ENCODE assay signal across 24 mouse cellular contexts in genomic region chr2:129613971-129614370, GRCm38 (mm10).
"Had no signal": no experiment of that assay in that cellular context is flagged by ENCODE, and none has a peak within 500 bp of the region (broad histone marks: within the 10 kb centered on the region; RNA-seq: fewer than 3 reads in every experiment).

No protein-coding gene starts in this region.

- H3K4me2 ChIP-seq: heart, embryonic 13.5 days; heart, embryonic 15.5 days; hindbrain, embryonic 13.5 days; hindbrain, embryonic 15.5 days; kidney, embryonic 15.5 days; limb, embryonic 12.5 days had no signal

- H3K4me3 ChIP-seq: heart, embryonic 10.5 days; heart, embryonic 13.5 days; heart, embryonic 15.5 days; hindbrain, embryonic 13.5 days; hindbrain, embryonic 15.5 days; kidney, embryonic 15.5 days; left cerebral cortex, adult 2 months; limb, embryonic 10.5 days; limb, embryonic 12.5 days had no signal

- H3K27ac ChIP-seq: heart, embryonic 10.5 days; heart, embryonic 13.5 days; heart, embryonic 15.5 days; hindbrain, embryonic 13.5 days; hindbrain, embryonic 15.5 days; hindbrain, postnatal 0 days; kidney, embryonic 15.5 days; kidney, postnatal 0 days; left cerebral cortex, adult 2 months; limb, embryonic 10.5 days; limb, embryonic 12.5 days had no signal

- DNase-seq: forebrain, postnatal 0 days; gastrocnemius, postnatal 14 days; gastrocnemius, postnatal 36 days; heart, adult 18-20 months; heart, postnatal 14 days; heart, postnatal 36 days; kidney, adult 11 months; kidney, adult 2 months; kidney, adult 9 months; kidney, postnatal 14 days; kidney, postnatal 36 days; layer of hippocampus, adult 9-11 months had no signal

- H3K4me1 ChIP-seq: hindbrain, embryonic 13.5 days; hindbrain, embryonic 15.5 days; kidney, embryonic 15.5 days; limb, embryonic 12.5 days had no signal

- H3K27me3 ChIP-seq: heart, embryonic 13.5 days; heart, embryonic 15.5 days; hindbrain, embryonic 13.5 days; hindbrain, embryonic 15.5 days; kidney, embryonic 15.5 days; limb, embryonic 12.5 days had no signal

- H3K9ac ChIP-seq: forebrain, postnatal 0 days; heart, embryonic 13.5 days; heart, embryonic 15.5 days; hindbrain, embryonic 13.5 days; hindbrain, embryonic 15.5 days; kidney, embryonic 15.5 days; limb, embryonic 12.5 days had no signal

- H3K9me3 ChIP-seq: heart, embryonic 13.5 days; hindbrain, embryonic 13.5 days; hindbrain, embryonic 15.5 days; kidney, embryonic 15.5 days; limb, embryonic 10.5 days; limb, embryonic 12.5 days had no signal

- ATAC-seq: forebrain, postnatal 0 days; hindbrain, postnatal 0 days; intestine, embryonic 16.5 days had no signal
